Mouse (Mus musculus) heart, adult 2 months (tissue): ENCODE data around the gene Gm10837.

ENCODE experiments used
- CTCF ChIP-seq: fragments of 200-600 bp; IDR thresholded peaks from 2 replicates; pipeline ENCODE4 v1.8.1; 2022; ENCODE audit warnings: antibody characterized with exemption, mild to moderate bottlenecking, moderate library complexity
- EP300 ChIP-seq: fragments of 200-500 bp; IDR thresholded peaks from 2 replicates; pipeline ENCODE4 v1.6.1; 2011; ENCODE audit warnings: low read depth, low read length, control low read depth; ENCODE audit not compliant: insufficient read depth
- POLR2A ChIP-seq: fragments of 200-500 bp; IDR thresholded peaks from 2 replicates; pipeline ENCODE4 v1.6.1; 2011; ENCODE audit warnings: mild to moderate bottlenecking, low read depth, low read length, control low read depth; ENCODE audit not compliant: insufficient read depth

DNA sequence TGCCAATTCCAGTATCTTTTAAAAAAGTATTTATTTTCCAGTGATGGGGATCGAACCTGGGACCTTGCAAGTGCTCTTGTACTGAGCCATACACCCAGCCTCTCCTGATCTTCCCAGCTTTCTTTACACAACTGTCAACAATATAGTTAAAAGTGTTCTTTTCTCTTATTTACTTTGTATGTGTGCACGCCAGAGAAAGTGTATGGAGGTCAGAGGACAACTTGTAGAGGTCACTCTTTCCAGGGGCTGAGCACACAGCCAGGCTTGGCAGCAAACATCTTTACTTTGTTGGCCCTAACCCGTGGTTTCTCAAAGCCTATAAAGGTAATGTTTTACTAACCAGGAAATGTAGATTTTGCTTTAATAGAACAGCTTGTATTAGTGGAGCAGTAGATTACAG, 21.1 kb downstream of the Gm10837 start:
- no peak for TF ChIP-seq CTCF
- no peak for TF ChIP-seq EP300
- no peak for TF ChIP-seq POLR2A
